Comparison of ENCODE assay signal across 29 mouse cellular contexts in the genomic region with DNA sequence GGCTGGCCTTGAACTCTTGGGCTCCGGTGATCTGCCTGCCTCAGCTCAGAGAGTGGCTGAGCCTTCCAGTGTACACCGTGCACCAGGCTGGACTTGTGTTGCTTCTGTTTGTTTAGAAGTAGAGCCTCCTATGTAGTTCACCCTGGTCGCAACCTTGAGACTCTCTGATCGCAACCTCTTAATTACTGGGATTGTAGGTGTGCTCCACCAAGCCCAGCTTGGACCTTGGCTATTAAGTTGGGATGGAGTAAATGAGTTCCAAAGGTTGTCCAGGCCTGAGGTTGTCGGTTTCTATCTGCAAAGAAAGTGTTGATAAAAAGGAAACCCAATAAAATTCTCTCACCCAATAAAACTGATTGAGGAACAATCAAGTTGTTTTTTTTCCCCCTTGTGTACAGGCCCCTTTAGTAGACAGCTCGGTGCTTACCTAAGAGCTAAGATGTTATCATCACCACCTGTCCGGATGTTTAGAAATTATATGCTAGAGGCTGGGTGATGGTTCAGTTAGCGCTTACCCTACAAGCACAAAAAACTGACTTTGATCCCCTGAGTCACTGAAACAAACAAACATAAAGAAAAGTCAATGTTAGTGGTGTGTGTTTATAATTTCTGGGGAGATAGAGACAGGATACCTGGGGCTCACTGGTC. TPM values are rescaled to one million over a fixed set of nuclear protein-coding genes. Genes with fewer than 3 reads are reported as not detected.
DNase-seq lines count a peak whose midpoint lies in the region; ATAC-seq and TF ChIP-seq lines count a peak whose summit lies in the region.
"Had no signal": no experiment of that assay in that cellular context is flagged by ENCODE, and none has a peak within 500 bp of the region (broad histone marks: within the 10 kb centered on the region; RNA-seq: fewer than 3 reads in every experiment).

No protein-coding gene starts in this region.

- TF ChIP-seq CTCF in heart, postnatal 0 days (IDR thresholded peaks at IDR 0.05; ENCODE audit: low read depth), result no peak

- H3K9me3 ChIP-seq in heart, postnatal 0 days (replicated peaks; ENCODE audit: control insufficient read depth, low read length), result no peaks in the 10 kb centered on the region
- H3K9me3 ChIP-seq in heart, embryonic 12.5 days (replicated peaks), result no peaks in the 10 kb centered on the region
- H3K9me3 ChIP-seq in intestine, embryonic 14.5 days (ENCODE audit: control insufficient read depth, low read length), result no peaks in the 10 kb centered on the region
- H3K9me3 ChIP-seq in limb, embryonic 10.5 days (replicated peaks), result no peaks in the 10 kb centered on the region
- H3K9me3 ChIP-seq: forebrain, embryonic 15.5 days; heart, embryonic 10.5 days; neural tube, embryonic 15.5 days had no signal

- ATAC-seq in heart, postnatal 0 days (ENCODE audit: insufficient read depth, low read depth), result no peak
- ATAC-seq in heart, embryonic 12.5 days (ENCODE audit: insufficient number of reproducible peaks, low FRiP score), result no peak
- peak; percentile 84 for ATAC-seq in CD4-positive, CD25-positive, alpha-beta regulatory T cell, adult 4 months
- ATAC-seq in intestine, embryonic 14.5 days (replicated peaks; ENCODE audit: low FRiP score, low TSS enrichment, low read depth), result peak; percentile 38
- ATAC-seq: forebrain, embryonic 15.5 days had no signal

- H3K4me2 ChIP-seq in heart, postnatal 0 days (ENCODE audit: low read depth, low read length), result no peak overlapping the region
- no peak overlapping the region for H3K4me2 ChIP-seq in heart, embryonic 12.5 days
- no peak overlapping the region for H3K4me2 ChIP-seq in intestine, embryonic 14.5 days (ENCODE audit: low read length)
- H3K4me2 ChIP-seq: forebrain, embryonic 15.5 days; hindbrain, embryonic 14.5 days; neural tube, embryonic 15.5 days had no signal

- H3K27me3 ChIP-seq in heart, postnatal 0 days (ENCODE audit: control insufficient read depth, insufficient read depth, low read length), result no peaks in the 10 kb centered on the region
- no peaks in the 10 kb centered on the region for H3K27me3 ChIP-seq in heart, embryonic 12.5 days (replicated peaks)
- H3K27me3 ChIP-seq in intestine, embryonic 14.5 days (replicated peaks; ENCODE audit: control insufficient read depth, insufficient read depth, low read length), result no peaks in the 10 kb centered on the region
- H3K27me3 ChIP-seq in limb, embryonic 10.5 days (ENCODE audit: low read depth, poor library complexity, severe bottlenecking), result no peaks in the 10 kb centered on the region
- H3K27me3 ChIP-seq: forebrain, embryonic 15.5 days; neural tube, embryonic 15.5 days had no signal

- no peak overlapping the region for H3K9ac ChIP-seq in heart, postnatal 0 days (replicated peaks; ENCODE audit: low read depth, low read length)
- H3K9ac ChIP-seq in heart, embryonic 12.5 days, result no peak overlapping the region
- H3K9ac ChIP-seq in intestine, embryonic 14.5 days (ENCODE audit: low read length), result no peak overlapping the region
- H3K9ac ChIP-seq: forebrain, embryonic 15.5 days; hindbrain, embryonic 14.5 days; liver, embryonic 14.5 days; neural tube, embryonic 15.5 days had no signal

- H3K4me1 ChIP-seq in heart, postnatal 0 days (ENCODE audit: control insufficient read depth, insufficient read depth), result peaks cover 9% of the 10 kb centered on the region
- peaks cover 25% of the 10 kb centered on the region for H3K4me1 ChIP-seq in heart, embryonic 12.5 days (replicated peaks)
- H3K4me1 ChIP-seq in intestine, embryonic 14.5 days (replicated peaks; ENCODE audit: control insufficient read depth, insufficient read depth, low read length), result no peaks in the 10 kb centered on the region
- H3K4me1 ChIP-seq in limb, embryonic 10.5 days, result peaks cover 37% of the 10 kb centered on the region
- H3K4me1 ChIP-seq: forebrain, embryonic 15.5 days had no signal

- TF ChIP-seq EP300 in heart, postnatal 0 days (IDR thresholded peaks at IDR 0.05; ENCODE audit: low read depth), result no peak

- DNase-seq in heart, postnatal 0 days (ENCODE audit: low spot score), result no peak
- no peak for DNase-seq in intestine, embryonic 14.5 days (ENCODE audit: low spot score)
- DNase-seq in naive thymus-derived CD4-positive, alpha-beta T cell, adult 2 months (ENCODE audit: low read depth), result peak; percentile 52
- DNase-seq in limb, embryonic 10.5 days (ENCODE audit: low spot score), result no peak
- DNase-seq in lung, postnatal 10 days, result no peak
- DNase-seq in adrenal gland, adult 8-10 months, result no peak
- DNase-seq: adrenal gland, adult 2 months; cerebellum, adult 8-10 months; cerebellum, postnatal 36 days; gastrocnemius, postnatal 25 days; heart, adult 11 months; heart, postnatal 4 days; kidney, adult 11 months; kidney, postnatal 14 days; liver; lung, adult 2 months; lung, postnatal 14 days; midbrain, embryonic 14.5 days; retina, postnatal 1 day; right cerebral cortex, postnatal 14 days; spleen, adult 18-20 months had no signal

- peak overlapping the region; percentile 38; the same call in 1 of the 2 replicates for H3K27ac ChIP-seq in heart, postnatal 0 days (ENCODE audit: low read depth)
- H3K27ac ChIP-seq in heart, embryonic 12.5 days (ENCODE audit: poor library complexity, severe bottlenecking), result no peak overlapping the region
- H3K27ac ChIP-seq in intestine, embryonic 14.5 days (ENCODE audit: low read depth), result no peak overlapping the region
- H3K27ac ChIP-seq in limb, embryonic 10.5 days, result no peak overlapping the region
- H3K27ac ChIP-seq: forebrain, embryonic 15.5 days; heart, embryonic 10.5 days; hindbrain, embryonic 14.5 days; layer of hippocampus, adult 2 months; liver, embryonic 14.5 days; neural tube, embryonic 15.5 days had no signal

- no peaks in the 10 kb centered on the region for H3K36me3 ChIP-seq in heart, postnatal 0 days (replicated peaks; ENCODE audit: control insufficient read depth, insufficient read depth, low read length)
- H3K36me3 ChIP-seq in heart, embryonic 12.5 days, result no peaks in the 10 kb centered on the region
- H3K36me3 ChIP-seq in intestine, embryonic 14.5 days (ENCODE audit: control insufficient read depth, insufficient read depth, low read length), result no peaks in the 10 kb centered on the region
- H3K36me3 ChIP-seq in limb, embryonic 10.5 days, result no peaks in the 10 kb centered on the region
- H3K36me3 ChIP-seq: forebrain, embryonic 15.5 days; heart, embryonic 10.5 days; neural tube, embryonic 15.5 days had no signal

- WGBS in heart, postnatal 0 days, result 91% methylated on average over 8 of the region's 8 CpGs
- WGBS in heart, embryonic 12.5 days, result 87% methylated on average over 8 of the region's 8 CpGs
- 75% methylated on average over 8 of the region's 8 CpGs for WGBS in intestine, embryonic 14.5 days
- 82% methylated on average over 8 of the region's 8 CpGs for WGBS in limb, embryonic 10.5 days

- no peak overlapping the region for H3K4me3 ChIP-seq in heart, postnatal 0 days (ENCODE audit: low read depth, low read length)
- H3K4me3 ChIP-seq in heart, embryonic 12.5 days, result no peak overlapping the region
- H3K4me3 ChIP-seq in intestine, embryonic 14.5 days (ENCODE audit: low read depth, low read length), result no peak overlapping the region
- H3K4me3 ChIP-seq in limb, embryonic 10.5 days, result no peak overlapping the region
- H3K4me3 ChIP-seq: forebrain, embryonic 15.5 days; heart, embryonic 10.5 days; layer of hippocampus, adult 2 months; neural tube, embryonic 15.5 days had no signal

RNA-seq across cellular contexts. Expression of gene Mgat5, which starts 9.9 kb away (rescaled TPM):
- 11.2 and 14.6 TPM in 2 replicates for total RNA-seq in heart, postnatal 0 days (2014; rRNA removed; ENCODE audit: low replicate concordance)
- 2.1 and 2.4 TPM in 2 replicates for polyA plus RNA-seq in heart, postnatal 0 days (2015; fragmentation: Nextera tagmentation; extraction: Ambion mirVana)
- polyA plus RNA-seq in heart, embryonic 12.5 days (2016; fragmentation: Nextera tagmentation; extraction: Ambion mirVana), result 4.1 and 4.3 TPM in 2 replicates
- 10 to 100 TPM; 14.3 to 21.6 TPM for polyA plus RNA-seq in CD4-positive, CD25-positive, alpha-beta regulatory T cell, adult 4 months (2017; shearing (Covaris generic))
- 7.1 and 7.3 TPM in 2 replicates for polyA plus RNA-seq in intestine, embryonic 14.5 days (2014; fragmentation: Nextera tagmentation; extraction: Ambion mirVana)
- polyA plus RNA-seq in limb, embryonic 10.5 days (2016; fragmentation: Nextera tagmentation; extraction: Ambion mirVana), result 4.3 and 5.1 TPM in 2 replicates
- total RNA-seq in adrenal gland, adult 8-10 months (2022), result 10 to 100 TPM; 14.5 to 21.1 (median 18.5) TPM

Comparison
In these comparisons a context has a peak if more than half of its experiments do, and no peak if none do; other contexts are left out.
1. ATAC-seq: peak in CD4-positive, CD25-positive, alpha-beta regulatory T cell, adult 4 months (single experiment) and intestine, embryonic 14.5 days (single experiment); none in heart, postnatal 0 days (single experiment) and heart, embryonic 12.5 days (single experiment).